Comparison of ENCODE assay signal across 7 mouse cellular contexts in genomic region chr11:73023099-73023498, GRCm38 (mm10). TPM values are rescaled to one million over a fixed set of nuclear protein-coding genes. Genes with fewer than 3 reads are reported as not detected.
DNase-seq lines count a peak whose midpoint lies in the region; ATAC-seq and TF ChIP-seq lines count a peak whose summit lies in the region.

No protein-coding gene starts in this region.

- ATAC-seq in CD4-positive, CD25-positive, alpha-beta regulatory T cell, adult 4 months: no peak

- no peak for TF ChIP-seq CTCF in small intestine, adult 2 months (IDR thresholded peaks at IDR 0.05; ENCODE audit: extremely low read depth, insufficient read length, insufficient replicate concordance, low read depth, low read length)

- DNase-seq in 3134 (ENCODE audit: extremely low read depth, insufficient read length, low spot score) (peak; percentile 78), NIH3T3 (ENCODE audit: low read depth) (peak; percentile 96), liver (no peak)
- DNase-seq in frontal cortex, postnatal 10 days (ENCODE audit: low spot score in 2 of 2): peak; percentile 50 to 62
- DNase-seq in layer of hippocampus, postnatal 25 days (ENCODE audit: extremely low spot score in 1 of 2, low spot score in 1 of 2): peak; percentile 54 to 67

- TF ChIP-seq POLR2A in small intestine, adult 2 months (IDR thresholded peaks at IDR 0.05; ENCODE audit: low read depth, low read length): no peak

- peak overlapping the region; percentile 58; the same call in 1 of the 2 replicates for H3K27ac ChIP-seq in small intestine, adult 2 months (ENCODE audit: insufficient read depth, low read depth, low read length)

- no peaks in the 10 kb centered on the region for H3K27me3 ChIP-seq in small intestine, adult 2 months (ENCODE audit: control insufficient read depth, insufficient read depth, low read length)

- H3K4me1 ChIP-seq in small intestine, adult 2 months (ENCODE audit: control insufficient read depth, insufficient read depth, insufficient read length, low read length): peaks cover 15% of the 10 kb centered on the region

- H3K36me3 ChIP-seq in small intestine, adult 2 months (ENCODE audit: control insufficient read depth, insufficient read depth, low read length): no peaks in the 10 kb centered on the region

- 71% methylated on average over 9 of the region's 9 CpGs for WGBS in small intestine, adult 2 months

- no peak overlapping the region for H3K4me3 ChIP-seq in small intestine, adult 2 months (ENCODE audit: low read depth, low read length)

RNA-seq across cellular contexts. Expression of gene Camkk1, which starts 4.3 kb away (rescaled TPM):
- total RNA-seq in layer of hippocampus, postnatal 25 days (2021): 100 to 1,000 TPM; 128 to 155 TPM
- 2.0 and 2.6 TPM in 2 replicates for polyA plus RNA-seq in small intestine, adult 2 months (2012; rRNA removed)
- 1 to 10 TPM; 2.3 to 5.8 TPM for polyA plus RNA-seq in CD4-positive, CD25-positive, alpha-beta regulatory T cell, adult 4 months (2017; shearing (Covaris generic))

RNA-seq across cellular contexts. Expression of gene P2rx1, which starts 24.2 kb away (rescaled TPM):
- under 1 TPM; 0.54 to 0.69 TPM for total RNA-seq in layer of hippocampus, postnatal 25 days (2021)
- polyA plus RNA-seq in small intestine, adult 2 months (2012; rRNA removed): 12.6 and 25.1 TPM in 2 replicates
- under 1 TPM in 1 of 2 experiments, not detected in 1; 0.39 TPM for polyA plus RNA-seq in CD4-positive, CD25-positive, alpha-beta regulatory T cell, adult 4 months (2017; shearing (Covaris generic))

RNA-seq across cellular contexts. Expression of gene Ncbp3, which starts 24.5 kb away (rescaled TPM):
- total RNA-seq in layer of hippocampus, postnatal 25 days (2021): 10 to 100 TPM in 1 of 2 experiments, 1 to 10 TPM in 1; 8.5 to 10.4 TPM
- polyA plus RNA-seq in small intestine, adult 2 months (2012; rRNA removed): 0.53 and 1.3 TPM in 2 replicates
- polyA plus RNA-seq in CD4-positive, CD25-positive, alpha-beta regulatory T cell, adult 4 months (2017; shearing (Covaris generic)): 10 to 100 TPM; 17.1 to 21.5 TPM
